Mouse (Mus musculus): ENCODE measurements around the gene Zfhx2.

- TF ChIP-seq CTCF (IDR thresholded peaks at IDR 0.05; ENCODE audit: insufficient read depth, low read depth, low read length) (no peak), POLR2A (IDR thresholded peaks at IDR 0.05; ENCODE audit: insufficient read depth, low read depth, low read length) (no peak)
Measured at GRCm38 (mm10) chr14:55063581-55064381, 28.3 kb downstream of the Zfhx2 start.

Data from olfactory bulb, adult 2 months (tissue).